Mouse (Mus musculus): ENCODE results near the gene Tspan15. TPM values are rescaled to one million over a fixed set of nuclear protein-coding genes. Genes with fewer than 3 reads are reported as not detected.

Tspan15 gene
- polyA plus RNA-seq (2012; rRNA removed) = 29.5 and 39.0 TPM in 2 replicates

- DNase-seq (ENCODE audit: extremely low spot score in 1 of 2, low spot score in 1 of 2) = peak; percentile 43 to 87
These were observed at the start of gene Tspan15 for GRCm38 (mm10) chr10:62230708-62231394. Gene Tspan15 (minus strand): TSS chr10:62231251.

- DNase-seq (ENCODE audit: extremely low spot score in 1 of 2, low spot score in 1 of 2) = no peak
These were observed 48.6 kb upstream of the Tspan15 start for GRCm38 (mm10) chr10:62279671-62280070.

- DNase-seq (ENCODE audit: extremely low spot score in 1 of 2, low spot score in 1 of 2) = no peak
These were observed 48.0 kb upstream of the Tspan15 start for GRCm38 (mm10) chr10:62279066-62279465.

GRCm38 (mm10) chr10:62277499-62278293 is 46.6 kb upstream of the Tspan15 start:
- DNase-seq (ENCODE audit: extremely low spot score in 1 of 2, low spot score in 1 of 2) = no peak

- peak; percentile 59 to 93 for DNase-seq (ENCODE audit: extremely low spot score in 1 of 2, low spot score in 1 of 2)
These were observed 44.2 kb upstream of the Tspan15 start for GRCm38 (mm10) chr10:62275235-62275634.

GRCm38 (mm10) chr10:62269278-62269677 is 38.2 kb upstream of the Tspan15 start:
- DNase-seq (ENCODE audit: extremely low spot score in 1 of 2, low spot score in 1 of 2) = no peak

GRCm38 (mm10) chr10:62264299-62264698 is 33.2 kb upstream of the Tspan15 start:
- no peak for DNase-seq (ENCODE audit: extremely low spot score in 1 of 2, low spot score in 1 of 2)

- DNase-seq (ENCODE audit: extremely low spot score in 1 of 2, low spot score in 1 of 2) = peak; percentile 28 to 69
These were observed 30.2 kb upstream of the Tspan15 start for GRCm38 (mm10) chr10:62261115-62261886.

- no peak for DNase-seq (ENCODE audit: extremely low spot score in 1 of 2, low spot score in 1 of 2)
These were observed 27.2 kb upstream of the Tspan15 start for GRCm38 (mm10) chr10:62258298-62258697.

- no peak for DNase-seq (ENCODE audit: extremely low spot score in 1 of 2, low spot score in 1 of 2)
These were observed 21.6 kb upstream of the Tspan15 start for GRCm38 (mm10) chr10:62252496-62253235.

- no peak for DNase-seq (ENCODE audit: extremely low spot score in 1 of 2, low spot score in 1 of 2)
These were observed 21.0 kb upstream of the Tspan15 start, which contains the start of gene Tacr2 for GRCm38 (mm10) chr10:62252000-62252488. Gene Tacr2 (plus strand): TSS chr10:62252438.

- DNase-seq (ENCODE audit: extremely low spot score in 1 of 2, low spot score in 1 of 2) = no peak
These were observed 16.8 kb upstream of the Tspan15 start for GRCm38 (mm10) chr10:62247815-62248214.

GRCm38 (mm10) chr10:62247156-62247555 is 16.1 kb upstream of the Tspan15 start:
- DNase-seq (ENCODE audit: extremely low spot score in 1 of 2, low spot score in 1 of 2) = no peak

GRCm38 (mm10) chr10:62244067-62244466 is 13.0 kb upstream of the Tspan15 start:
- DNase-seq (ENCODE audit: extremely low spot score in 1 of 2, low spot score in 1 of 2) = no peak

GRCm38 (mm10) chr10:62242896-62243295 is 11.8 kb upstream of the Tspan15 start:
- peak; percentile 33 to 83 for DNase-seq (ENCODE audit: extremely low spot score in 1 of 2, low spot score in 1 of 2)

- no peak for DNase-seq (ENCODE audit: extremely low spot score in 1 of 2, low spot score in 1 of 2)
These were observed 11.3 kb upstream of the Tspan15 start for GRCm38 (mm10) chr10:62242358-62242757.

- DNase-seq (ENCODE audit: extremely low spot score in 1 of 2, low spot score in 1 of 2) = no peak
These were observed 8.2 kb upstream of the Tspan15 start for GRCm38 (mm10) chr10:62239270-62239669.

- DNase-seq (ENCODE audit: extremely low spot score in 1 of 2, low spot score in 1 of 2) = no peak
These were observed 7.6 kb upstream of the Tspan15 start for GRCm38 (mm10) chr10:62238688-62239087.

GRCm38 (mm10) chr10:62237205-62237604 is 6.2 kb upstream of the Tspan15 start:
- no peak for DNase-seq (ENCODE audit: extremely low spot score in 1 of 2, low spot score in 1 of 2)

- DNase-seq (ENCODE audit: extremely low spot score in 1 of 2, low spot score in 1 of 2) = no peak
These were observed 5.1 kb upstream of the Tspan15 start for GRCm38 (mm10) chr10:62236165-62236564.

Data from frontal cortex, adult 2 months (tissue).